Mouse (Mus musculus): ENCODE data around the gene Gm13420. TPM values are rescaled to one million over a fixed set of nuclear protein-coding genes. Genes with fewer than 3 reads are reported as not detected.

The Gm13420 gene
- polyA plus RNA-seq, 1 experiment, result 0.25 TPM

GRCm38 (mm10) chr2:29767976-29768709 lies 16.7 kb upstream of the Gm13420 start:
- TF ChIP-seq CTCF (IDR thresholded peaks at IDR 0.05; ENCODE audit: borderline replicate concordance, extremely low read depth, insufficient read depth, insufficient read length) (no peak), POLR2A (IDR thresholded peaks at IDR 0.05; ENCODE audit: borderline replicate concordance, extremely low read depth, insufficient read depth, insufficient read length, poor library complexity, severe bottlenecking) (no peak)
- no peak for DNase-seq (ENCODE audit: low read depth)

- peak; percentile 68 for DNase-seq (ENCODE audit: low read depth)
These were observed 13.3 kb upstream of the Gm13420 start for GRCm38 (mm10) chr2:29764831-29765230.

GRCm38 (mm10) chr2:29755693-29756092 lies 4.2 kb upstream of the Gm13420 start:
- TF ChIP-seq POLR2A (IDR thresholded peaks at IDR 0.05; ENCODE audit: borderline replicate concordance, extremely low read depth, insufficient read depth, insufficient read length, poor library complexity, severe bottlenecking), result no peak
- no peak for TF ChIP-seq CTCF (IDR thresholded peaks at IDR 0.05; ENCODE audit: borderline replicate concordance, extremely low read depth, insufficient read depth, insufficient read length)
- no peak for DNase-seq (ENCODE audit: low read depth)

More at GRCm38 (mm10) chr2:29764831-29765230, 13.3 kb upstream of the Gm13420 start:
- TF ChIP-seq POLR2A (IDR thresholded peaks at IDR 0.05; ENCODE audit: borderline replicate concordance, extremely low read depth, insufficient read depth, insufficient read length, poor library complexity, severe bottlenecking) (no peak), CTCF (IDR thresholded peaks at IDR 0.05; ENCODE audit: borderline replicate concordance, extremely low read depth, insufficient read depth, insufficient read length) (peak; percentile 87)

GRCm38 (mm10) chr2:29752397-29752796 lies 912 bp upstream of the Gm13420 start:
- TF ChIP-seq CTCF (IDR thresholded peaks at IDR 0.05; ENCODE audit: borderline replicate concordance, extremely low read depth, insufficient read depth, insufficient read length), result no peak
- TF ChIP-seq POLR2A (IDR thresholded peaks at IDR 0.05; ENCODE audit: borderline replicate concordance, extremely low read depth, insufficient read depth, insufficient read length, poor library complexity, severe bottlenecking), result no peak
- no peak for DNase-seq (ENCODE audit: low read depth)

- no peak for DNase-seq (ENCODE audit: low read depth)
- no peak for TF ChIP-seq CTCF (IDR thresholded peaks at IDR 0.05; ENCODE audit: borderline replicate concordance, extremely low read depth, insufficient read depth, insufficient read length)
These were observed 3.0 kb downstream of the Gm13420 start for GRCm38 (mm10) chr2:29748499-29748898.

GRCm38 (mm10) chr2:29747852-29748251 lies 3.6 kb downstream of the Gm13420 start:
- TF ChIP-seq POLR2A (IDR thresholded peaks at IDR 0.05; ENCODE audit: borderline replicate concordance, extremely low read depth, insufficient read depth, insufficient read length, poor library complexity, severe bottlenecking) (no peak), CTCF (IDR thresholded peaks at IDR 0.05; ENCODE audit: borderline replicate concordance, extremely low read depth, insufficient read depth, insufficient read length) (peak; percentile 37; the same call in 1 of the 2 replicates)
- peak; percentile 20 for DNase-seq (ENCODE audit: low read depth)

- peak; percentile 9 for DNase-seq (ENCODE audit: low read depth)
- TF ChIP-seq POLR2A (IDR thresholded peaks at IDR 0.05; ENCODE audit: borderline replicate concordance, extremely low read depth, insufficient read depth, insufficient read length, poor library complexity, severe bottlenecking) (no peak), CTCF (IDR thresholded peaks at IDR 0.05; ENCODE audit: borderline replicate concordance, extremely low read depth, insufficient read depth, insufficient read length) (no peak)
These were observed 4.2 kb downstream of the Gm13420 start for GRCm38 (mm10) chr2:29747188-29747782.

GRCm38 (mm10) chr2:29744256-29744655 lies 7.2 kb downstream of the Gm13420 start:
- DNase-seq (ENCODE audit: low read depth), result no peak
- TF ChIP-seq POLR2A (IDR thresholded peaks at IDR 0.05; ENCODE audit: borderline replicate concordance, extremely low read depth, insufficient read depth, insufficient read length, poor library complexity, severe bottlenecking) (no peak), CTCF (IDR thresholded peaks at IDR 0.05; ENCODE audit: borderline replicate concordance, extremely low read depth, insufficient read depth, insufficient read length) (no peak)

- no peak for TF ChIP-seq POLR2A (IDR thresholded peaks at IDR 0.05; ENCODE audit: borderline replicate concordance, extremely low read depth, insufficient read depth, insufficient read length, poor library complexity, severe bottlenecking)
- no peak for TF ChIP-seq CTCF (IDR thresholded peaks at IDR 0.05; ENCODE audit: borderline replicate concordance, extremely low read depth, insufficient read depth, insufficient read length)
- no peak for DNase-seq (ENCODE audit: low read depth)
These were observed 10.3 kb downstream of the Gm13420 start for GRCm38 (mm10) chr2:29741207-29741606.

GRCm38 (mm10) chr2:29739368-29739767 lies 12.1 kb downstream of the Gm13420 start:
- no peak for DNase-seq (ENCODE audit: low read depth)

GRCm38 (mm10) chr2:29738799-29739198 lies 12.7 kb downstream of the Gm13420 start:
- no peak for TF ChIP-seq POLR2A (IDR thresholded peaks at IDR 0.05; ENCODE audit: borderline replicate concordance, extremely low read depth, insufficient read depth, insufficient read length, poor library complexity, severe bottlenecking)
- TF ChIP-seq CTCF (IDR thresholded peaks at IDR 0.05; ENCODE audit: borderline replicate concordance, extremely low read depth, insufficient read depth, insufficient read length), result no peak
- no peak for DNase-seq (ENCODE audit: low read depth)

More at GRCm38 (mm10) chr2:29739368-29739767, 12.1 kb downstream of the Gm13420 start:
- TF ChIP-seq POLR2A (IDR thresholded peaks at IDR 0.05; ENCODE audit: borderline replicate concordance, extremely low read depth, insufficient read depth, insufficient read length, poor library complexity, severe bottlenecking), result no peak
- no peak for TF ChIP-seq CTCF (IDR thresholded peaks at IDR 0.05; ENCODE audit: borderline replicate concordance, extremely low read depth, insufficient read depth, insufficient read length)

All from brain, embryonic 14.5 days (tissue).